Mouse (Mus musculus) granulocyte monocyte progenitor cell, adult 5-6 weeks (primary cell): ENCODE measurements around the gene Zbtb43. TPM values are rescaled to one million over a fixed set of nuclear protein-coding genes. Genes with fewer than 3 reads are reported as not detected.

Experiments used
- ATAC-seq: replicated peaks from 2 replicates; pipeline ENCODE4 v1.8.0; 2016; ENCODE audit warnings: mild to moderate bottlenecking, moderate TSS enrichment, inconsistent platforms; ENCODE audit not compliant: poor library complexity, severe bottlenecking
- total RNA-seq, 2 experiments: library from RNA; stranded (forward) in 1 of 2; stranded (reverse) in 1 of 2; fragments of 200-712, 200-1000 nt in 1 of 2; fragments of >200 nt in 1 of 2; fragmentation: Nextera tagmentation in 1 of 2; gene quantifications; 2 replicates each; pipeline ENCODE4 v1.2.3; 2014 to 2017

Gene Zbtb43
- total RNA-seq, 2 experiments from 2014 or later, result 9.9 to 10.4 TPM

DNA sequence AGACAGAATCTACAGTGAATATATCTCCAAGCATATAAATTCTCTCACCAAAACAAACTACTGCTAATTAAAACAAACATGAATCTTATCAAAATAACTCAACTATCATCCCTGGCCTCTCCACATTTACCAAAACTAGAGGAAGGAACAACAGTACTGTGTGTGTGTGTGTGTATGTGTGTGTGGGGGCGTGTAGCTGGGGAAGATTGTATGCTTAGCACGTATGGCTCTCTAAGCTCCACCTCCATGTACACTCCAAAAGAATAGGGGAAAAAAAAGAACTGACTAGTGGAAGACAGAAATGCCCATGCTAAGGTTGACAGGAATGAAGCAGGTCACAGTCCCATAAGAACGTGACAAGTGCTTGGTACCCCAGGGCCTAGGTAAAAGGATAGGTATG lies 13.0 kb downstream of the Zbtb43 start:
- ATAC-seq, result no peak

DNA sequence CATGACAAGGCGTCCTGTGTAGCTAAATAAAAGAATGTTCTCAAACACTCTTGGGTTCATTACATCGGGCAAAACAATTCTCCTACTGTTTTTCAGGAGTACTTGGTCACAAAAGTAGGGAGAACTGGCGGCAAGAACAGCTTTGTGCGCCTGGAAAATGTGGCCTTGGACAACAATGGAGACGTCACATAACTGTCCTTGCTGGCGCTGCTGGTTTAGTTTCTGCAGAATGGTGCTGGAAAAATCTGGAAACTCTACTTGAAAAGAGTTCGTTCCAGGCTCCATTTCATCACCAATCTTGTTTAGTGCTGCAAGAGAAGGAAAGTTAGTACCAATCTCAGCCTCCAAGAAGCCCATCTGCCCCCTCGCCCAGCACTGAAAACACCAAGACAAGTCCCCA lies 13.5 kb downstream of the Zbtb43 start:
- ATAC-seq, result no peak

DNA sequence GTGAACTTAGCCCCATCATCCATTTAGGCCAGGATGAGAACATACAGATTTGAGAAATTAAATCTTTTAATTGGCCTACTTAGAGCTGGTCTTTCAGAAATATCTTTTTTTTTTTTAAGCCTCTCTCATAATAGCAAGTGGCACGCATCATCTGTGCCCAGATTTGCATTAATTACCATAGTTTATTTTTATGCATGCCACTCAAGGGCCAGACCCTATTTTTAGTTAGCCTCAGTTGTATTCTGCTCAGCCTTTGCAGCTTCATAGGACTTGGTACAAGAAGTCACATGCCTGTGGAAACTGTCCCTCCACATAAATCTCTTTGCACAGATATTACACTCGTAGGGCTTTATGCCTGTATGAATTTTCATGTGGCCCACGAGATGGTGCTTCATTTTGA lies 14.9 kb downstream of the Zbtb43 start:
- no peak for ATAC-seq

DNA sequence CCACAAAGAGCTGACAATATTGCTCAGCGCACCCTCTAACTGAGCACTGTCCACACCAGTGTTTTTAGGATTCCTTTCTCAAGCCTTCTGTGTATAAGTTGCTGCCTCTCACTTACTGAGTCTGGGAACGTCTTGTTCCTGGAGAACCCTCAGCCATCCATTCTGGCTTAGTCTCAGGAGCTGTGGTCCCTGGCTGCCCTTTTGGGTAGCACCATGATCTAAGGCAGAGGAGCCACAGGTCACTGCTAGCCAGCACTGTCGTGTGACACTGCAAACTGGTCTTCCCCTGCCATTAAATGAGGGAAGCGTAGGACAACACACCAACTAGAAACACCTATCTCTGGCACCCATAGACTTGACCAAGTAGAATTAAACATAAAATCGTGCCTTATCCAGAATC lies 15.6 kb downstream of the Zbtb43 start:
- no peak for ATAC-seq

DNA sequence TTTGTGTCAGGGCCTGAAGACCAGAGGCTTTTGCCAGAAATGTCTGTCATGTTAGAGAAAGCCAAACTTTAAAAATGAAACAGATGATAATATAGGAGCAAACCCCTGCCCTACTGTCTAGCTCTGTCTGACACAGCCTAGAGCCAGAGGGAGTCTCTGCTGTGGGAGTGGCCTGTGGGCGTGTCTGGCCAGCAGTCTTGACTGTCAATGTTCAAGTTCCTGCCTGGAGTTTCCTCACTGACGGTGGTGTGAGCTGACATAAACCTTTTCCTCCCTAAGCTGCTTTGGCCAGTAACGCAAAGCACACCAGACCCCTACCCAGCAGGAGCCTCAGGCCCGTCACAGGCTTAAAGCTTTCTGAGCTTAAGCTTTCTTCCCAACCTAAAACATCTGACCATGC lies 16.2 kb downstream of the Zbtb43 start:
- ATAC-seq, result peak; percentile 46; the same call in 1 of the 2 replicates

DNA sequence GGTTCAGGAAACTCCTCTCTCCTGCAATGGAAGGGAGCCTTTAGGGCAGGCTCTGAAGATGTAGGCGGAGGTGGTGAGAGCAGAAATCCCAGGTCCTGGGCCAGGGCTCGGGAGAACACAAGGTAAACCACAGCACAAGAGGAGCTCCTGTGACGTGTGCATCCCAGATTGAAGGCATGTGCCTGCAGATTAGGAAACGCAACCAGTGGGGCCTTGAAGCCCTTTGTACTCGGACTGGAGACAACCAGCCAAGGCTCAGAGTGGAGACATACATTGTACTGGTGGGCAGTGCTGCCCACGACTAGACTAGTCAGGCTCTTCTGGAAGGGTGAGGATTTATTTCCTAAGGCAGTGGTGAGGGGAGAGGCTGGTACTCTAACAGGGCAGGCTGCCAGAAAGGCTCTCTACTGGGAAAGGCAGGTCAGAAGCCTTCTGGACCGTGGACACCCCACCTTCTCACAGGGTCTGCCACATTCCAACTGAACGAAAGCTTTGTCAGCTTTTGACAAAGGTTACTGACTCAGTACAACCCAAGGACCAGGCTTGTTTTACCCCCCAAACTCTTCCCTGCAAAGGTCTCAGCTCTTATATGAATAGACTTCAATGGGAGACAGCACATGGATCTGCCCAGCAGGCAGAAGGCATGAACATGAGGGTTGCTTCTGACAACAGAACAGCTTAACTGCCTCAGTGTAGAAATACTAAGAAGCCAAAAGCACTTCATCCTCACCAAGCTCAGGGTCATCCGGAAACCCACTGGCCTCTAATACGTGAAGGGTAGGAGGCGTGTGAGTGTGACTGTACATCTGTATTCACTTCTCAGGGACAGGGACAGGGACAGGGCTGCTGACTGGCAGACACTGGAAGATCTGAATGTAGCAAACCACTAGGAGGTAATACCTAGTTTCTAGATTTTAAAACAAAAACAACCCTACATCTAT lies 17.1 kb downstream of the Zbtb43 start:
- ATAC-seq, result no peak

DNA sequence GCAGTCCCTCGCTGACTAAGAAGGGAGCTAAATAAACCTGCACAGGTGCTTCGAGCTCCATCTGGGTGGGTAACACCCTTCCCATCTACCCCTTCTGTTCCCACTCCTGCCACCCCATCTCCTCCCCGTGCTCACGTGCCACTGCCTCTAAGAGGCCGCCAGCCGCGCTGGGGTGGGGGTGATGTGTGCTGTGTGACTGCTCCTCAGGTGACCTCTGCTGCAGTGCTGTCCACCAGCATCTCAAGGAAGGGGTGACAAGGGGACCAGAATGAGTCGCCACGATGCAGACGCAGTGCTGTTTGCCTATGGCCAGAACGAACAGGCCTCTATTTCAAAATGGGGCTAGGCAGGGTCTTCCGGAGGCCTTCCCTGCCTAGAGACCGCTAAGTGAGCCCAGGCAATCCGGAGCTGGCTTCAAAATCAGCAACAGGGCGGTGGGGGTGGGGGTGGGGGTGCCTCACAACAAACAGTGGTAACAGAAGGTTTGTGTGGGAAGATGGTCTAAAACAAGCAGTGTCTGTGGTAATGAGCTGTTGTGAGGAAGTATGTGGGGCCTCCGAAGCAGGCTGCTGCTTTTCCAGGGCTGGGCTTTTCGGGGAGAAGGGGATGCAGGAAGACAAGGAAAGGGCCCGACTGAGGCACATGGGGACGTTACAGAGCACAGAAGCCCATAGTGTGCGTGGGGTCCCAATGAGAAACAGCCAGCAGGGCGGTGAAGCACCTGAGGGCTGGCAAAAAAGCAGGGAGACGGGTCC lies 19.1 kb downstream of the Zbtb43 start:
- ATAC-seq, result no peak

DNA sequence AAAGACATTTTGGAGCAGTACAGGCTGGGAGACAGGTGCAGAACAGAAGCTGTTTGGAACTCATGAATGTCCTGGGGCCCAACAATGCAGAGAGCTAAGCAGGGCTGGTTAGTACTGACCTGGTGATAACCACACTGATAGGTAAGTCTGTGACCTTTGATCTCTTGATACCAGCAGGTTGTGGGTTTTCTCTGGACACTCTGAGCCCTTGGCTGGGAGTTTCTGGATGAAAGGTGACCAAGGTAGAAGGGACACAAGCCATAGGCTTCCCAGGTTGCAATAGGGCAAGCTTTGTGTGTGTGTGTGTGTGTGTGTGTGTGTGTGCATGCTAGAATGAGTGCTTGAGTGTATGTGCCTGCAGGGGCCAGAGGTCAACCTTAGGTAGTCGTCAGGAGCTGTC lies 21.6 kb downstream of the Zbtb43 start:
- ATAC-seq, result no peak

DNA sequence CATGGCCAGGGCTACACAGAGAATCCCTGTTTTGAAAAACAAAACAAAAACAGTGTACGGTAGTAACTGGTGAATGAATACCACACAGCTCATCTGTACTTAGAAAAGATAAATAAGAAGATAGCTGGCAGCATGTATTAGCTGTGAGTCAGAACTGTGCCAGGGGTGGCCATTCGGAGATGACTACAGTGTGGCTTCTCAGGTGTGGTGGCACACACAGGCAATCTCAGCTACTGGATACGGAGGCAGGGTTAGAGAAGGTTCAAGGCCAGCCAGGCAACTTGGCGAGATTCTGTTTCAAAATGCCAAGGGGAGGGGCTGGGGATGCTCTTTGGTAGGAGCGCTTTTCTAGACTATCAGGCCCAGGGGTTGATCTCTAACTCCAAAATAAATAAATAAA lies 22.6 kb downstream of the Zbtb43 start:
- no peak for ATAC-seq

DNA sequence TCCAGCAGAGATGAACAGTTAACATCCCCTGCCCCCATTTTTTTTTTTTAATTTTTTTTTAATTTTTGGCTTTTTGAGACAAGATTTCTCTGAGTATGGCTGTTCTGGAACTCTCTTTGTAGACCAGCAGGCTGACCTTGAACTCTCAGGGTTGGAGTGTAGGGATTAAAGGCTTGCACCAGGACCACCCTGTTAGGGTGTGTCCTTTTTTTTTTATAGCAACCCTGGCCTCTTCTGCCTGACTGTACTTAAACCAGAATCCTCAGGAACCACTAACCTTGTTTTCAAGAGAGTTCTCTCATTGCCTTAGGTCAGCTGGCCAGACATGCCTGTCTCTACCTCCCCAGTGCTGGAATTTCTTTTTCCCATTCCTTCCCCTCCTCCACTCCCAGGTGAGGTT lies 23.5 kb downstream of the Zbtb43 start:
- no peak for ATAC-seq

DNA sequence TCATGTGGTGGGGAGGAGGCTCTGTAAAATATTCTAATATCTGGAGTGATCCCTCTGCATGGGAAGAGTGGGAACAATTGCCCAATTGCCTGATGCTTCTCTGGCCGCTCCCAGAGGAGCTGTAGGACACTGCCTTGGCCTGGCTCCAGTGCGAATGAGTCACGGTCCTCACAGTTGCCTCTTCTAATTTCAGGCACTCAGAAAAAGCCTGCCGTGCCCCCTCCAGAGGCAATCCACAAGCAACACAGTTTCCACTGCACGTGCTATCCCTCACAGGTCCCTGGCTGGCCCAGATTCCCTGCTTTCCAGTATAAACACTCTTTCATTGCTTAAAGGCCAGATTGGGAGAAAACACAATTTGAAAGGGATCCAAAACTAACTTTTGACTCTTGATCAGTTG lies 24.0 kb downstream of the Zbtb43 start:
- no peak for ATAC-seq

DNA sequence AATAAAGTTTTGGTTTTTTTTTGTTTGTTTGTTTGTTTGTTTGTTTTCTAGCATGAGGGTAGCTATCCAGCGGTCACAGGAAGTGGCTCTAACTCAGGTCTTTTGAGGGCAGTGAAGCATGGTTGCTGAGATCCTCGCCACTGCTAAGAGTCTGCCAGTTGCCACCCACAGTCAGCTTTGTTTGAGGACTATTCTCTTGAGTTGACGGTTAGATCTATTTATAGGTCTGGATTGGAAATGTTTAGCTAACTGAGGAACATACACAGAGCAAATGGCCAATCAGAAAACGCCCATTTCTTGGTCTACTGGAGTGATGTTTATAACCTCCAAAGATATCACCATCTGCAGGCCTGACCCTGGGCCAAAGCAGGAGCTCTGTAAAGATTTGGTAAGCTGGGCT lies 25.7 kb downstream of the Zbtb43 start:
- no peak for ATAC-seq

DNA sequence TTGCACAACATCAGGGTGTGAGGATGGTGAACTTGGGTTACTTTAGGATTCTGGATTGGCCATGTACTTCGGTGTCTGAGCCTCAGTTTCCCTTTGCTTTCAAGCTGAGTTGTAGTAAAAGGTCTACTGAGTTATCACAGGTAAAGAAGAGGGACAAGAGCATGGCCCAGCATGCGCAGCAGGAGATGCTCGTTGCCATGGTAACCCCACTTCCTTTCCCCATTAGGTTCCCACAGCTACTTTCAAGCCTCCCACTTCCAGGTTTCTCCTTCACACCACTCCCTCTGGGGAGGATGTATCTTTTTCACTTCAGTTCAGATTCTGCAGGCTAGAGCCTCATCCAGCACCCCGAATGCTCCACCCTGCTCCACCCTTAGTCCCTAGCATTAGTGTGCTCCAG lies 27.5 kb downstream of the Zbtb43 start:
- no peak for ATAC-seq

DNA sequence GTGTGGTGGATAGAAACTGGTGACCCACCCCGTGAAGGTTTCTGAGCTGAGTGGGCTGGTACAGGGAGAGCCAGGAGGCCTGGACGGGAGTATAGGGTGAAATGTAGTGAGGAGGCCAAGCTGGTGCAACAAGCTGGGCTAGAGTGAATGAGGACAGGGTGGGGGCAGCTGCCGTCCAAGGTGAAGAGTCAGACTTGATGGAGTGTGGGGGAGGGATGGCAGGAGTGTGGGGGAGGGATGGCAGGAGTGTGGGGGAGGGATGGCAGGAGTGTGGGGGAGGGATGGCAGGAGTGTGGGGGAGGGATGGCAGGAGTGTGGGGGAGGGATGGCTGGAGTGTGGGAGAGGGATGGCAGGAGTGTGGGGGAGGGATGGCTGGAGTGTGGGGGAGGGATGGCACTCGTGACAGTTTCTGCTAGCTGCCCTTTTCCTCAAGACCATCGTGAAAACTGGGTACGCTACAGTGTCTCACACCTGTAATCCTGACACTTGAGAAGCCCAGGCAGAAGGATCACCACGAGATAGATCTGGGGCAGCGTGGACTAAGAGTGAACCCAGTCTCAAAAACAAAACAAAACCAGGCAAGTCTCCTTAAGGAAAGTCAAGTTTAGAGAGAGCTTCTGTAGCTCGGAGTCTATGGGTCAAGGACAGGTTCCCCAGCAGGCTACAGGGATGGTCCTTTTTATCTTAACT lies 28.2 kb downstream of the Zbtb43 start:
- no peak for ATAC-seq

DNA sequence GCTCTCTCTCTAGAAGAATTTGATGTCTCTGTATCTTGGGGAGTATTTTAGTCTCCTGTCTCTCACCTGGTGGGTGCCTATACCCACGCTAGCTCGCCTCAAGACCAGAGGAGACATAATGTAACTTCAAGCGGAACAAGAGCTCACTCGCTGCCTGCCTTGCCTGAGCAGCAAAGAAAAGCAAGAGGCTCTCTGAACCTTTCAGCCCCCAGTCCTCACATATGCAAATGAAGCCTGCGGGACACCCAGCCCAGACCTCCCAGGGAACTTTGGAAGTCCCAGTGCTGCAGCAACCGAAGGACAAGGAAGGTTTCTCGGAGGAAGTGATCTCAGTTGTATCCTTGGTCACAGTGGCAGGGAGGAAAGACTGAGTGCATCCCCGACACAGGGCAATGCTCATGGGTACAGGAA lies 28.9 kb downstream of the Zbtb43 start:
- no peak for ATAC-seq

DNA sequence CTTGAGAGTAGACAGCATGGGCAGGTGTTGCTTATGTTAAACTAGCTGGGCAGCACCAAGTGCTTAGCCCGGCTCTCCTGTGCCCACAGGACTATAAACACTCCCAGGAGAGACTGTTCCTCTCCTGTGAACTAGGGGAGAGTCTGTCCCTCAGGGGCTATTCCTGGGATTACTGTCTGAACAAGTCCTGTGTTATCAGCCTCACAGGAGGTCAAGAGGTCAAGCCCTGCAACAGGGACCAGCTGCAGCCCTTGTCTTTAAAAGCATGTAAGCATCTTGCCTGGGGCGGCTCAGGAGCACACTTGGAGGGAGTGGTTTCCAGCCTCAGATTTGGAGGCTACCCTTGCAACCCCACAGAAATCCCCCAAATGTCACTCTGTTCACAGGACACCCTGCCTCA lies 30.0 kb downstream of the Zbtb43 start:
- ATAC-seq, result no peak

DNA sequence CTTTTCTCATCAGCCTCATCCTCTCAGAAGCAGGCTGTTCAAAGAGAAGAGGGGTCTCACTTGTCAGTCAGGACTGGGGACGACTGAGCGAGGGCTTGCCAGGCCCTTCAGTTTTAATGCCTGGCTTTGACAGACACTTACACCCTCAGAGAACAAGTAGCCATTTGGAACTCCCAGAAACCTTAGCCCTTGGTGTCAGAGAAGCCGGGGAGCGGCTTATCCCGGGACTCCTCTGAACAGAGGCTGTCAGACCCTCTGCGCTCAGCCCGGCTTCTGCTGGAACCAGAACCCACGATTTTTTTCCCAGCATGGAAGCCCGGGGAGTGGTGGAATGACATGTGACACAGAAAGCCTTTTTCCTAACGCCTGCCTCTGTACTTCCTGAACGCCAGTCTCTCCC lies 31.2 kb downstream of the Zbtb43 start:
- no peak for ATAC-seq

DNA sequence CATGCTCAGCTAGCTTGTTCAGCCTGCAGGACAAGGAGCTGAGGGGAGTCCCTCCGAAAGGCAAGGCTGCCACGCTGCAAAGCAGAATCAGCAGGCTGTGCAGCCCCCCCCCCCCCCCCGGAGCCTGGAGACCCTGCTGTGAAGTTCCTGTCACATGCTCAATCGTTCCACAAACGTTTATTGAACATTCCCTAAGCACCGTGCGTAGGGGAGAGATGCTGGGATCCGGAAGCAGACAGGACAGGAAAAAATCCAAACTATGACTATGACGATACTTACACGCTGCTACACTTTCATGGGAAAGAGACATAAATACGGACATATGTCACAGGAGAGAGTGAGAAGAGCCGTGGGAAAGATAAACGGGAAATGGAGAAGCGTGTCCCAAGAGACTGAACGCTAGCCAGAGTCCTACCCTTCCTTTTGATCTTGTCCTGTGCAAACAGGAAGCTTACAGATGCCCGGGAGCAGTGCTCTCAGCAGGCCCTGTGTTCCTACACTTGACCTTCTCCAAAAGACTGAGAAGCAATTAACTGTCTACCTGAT lies 32.3 kb downstream of the Zbtb43 start:
- peak; percentile 41; the same call in 1 of the 2 replicates for ATAC-seq

DNA sequence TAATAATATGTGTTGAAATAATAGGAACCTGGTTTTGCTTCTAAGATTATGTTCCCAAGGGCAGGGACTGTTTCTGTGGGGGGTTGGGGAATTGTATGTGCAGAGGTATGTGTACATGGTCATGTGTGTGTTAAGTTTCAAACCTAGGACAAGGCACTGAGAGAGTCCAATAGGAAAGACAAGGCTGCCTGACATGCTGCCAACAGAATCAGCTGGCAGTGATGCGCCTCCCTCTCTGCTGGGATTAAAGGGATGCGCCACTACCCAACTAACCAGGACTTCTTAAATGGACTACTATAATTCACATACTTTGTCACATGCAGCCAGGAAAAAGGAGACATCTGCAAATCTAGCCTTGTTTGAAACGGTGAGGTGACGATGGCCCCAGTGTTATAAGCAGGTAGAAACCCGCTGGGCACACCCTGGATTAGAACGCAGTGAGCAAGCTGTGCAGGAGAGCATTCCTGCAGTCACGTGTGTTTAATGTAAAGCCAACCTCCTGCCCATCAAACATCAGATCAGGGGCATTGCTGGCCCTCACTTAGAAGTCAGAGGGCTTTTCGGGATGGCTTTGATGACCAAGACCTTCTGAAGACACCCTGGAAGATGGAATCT lies 33.2 kb downstream of the Zbtb43 start:
- no peak for ATAC-seq

DNA sequence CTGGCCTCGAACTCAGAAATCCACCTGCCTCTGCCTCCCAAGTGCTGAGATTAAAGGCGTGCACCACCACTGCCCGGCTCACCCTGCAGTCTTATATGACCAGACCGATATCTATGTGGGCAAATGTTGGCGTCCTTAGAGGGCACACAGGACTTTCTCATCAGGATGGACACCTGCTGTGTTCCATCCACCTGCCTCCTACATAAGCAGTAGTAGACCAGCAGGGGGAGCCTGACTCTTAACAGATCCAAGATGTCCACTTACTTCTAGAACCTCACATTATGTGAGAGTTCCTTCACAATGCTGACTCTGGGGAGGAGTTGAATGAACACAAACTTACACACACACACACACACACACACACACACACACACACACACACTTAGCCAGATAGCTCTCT lies 35.5 kb downstream of the Zbtb43 start:
- ATAC-seq, result no peak
